Mouse (Mus musculus) brain, adult 2 months (tissue): ENCODE measurements at regions not wholly inside any gene's neighbourhood (a gene's known extent, or its start where the extent isn't known, plus 50 kb on each side); places are given as distances from the start of the nearest gene placed in this dataset.

ENCODE experiments used
- DNase-seq: peaks from one replicate; pipeline ENCODE4 v3.0.0; 2011; ENCODE audit warnings: low read depth, low spot score

GRCm38 (mm10) chr2:128395308-128396007, 195.6 kb upstream of the Spdye4c start:
- DNase-seq, result no peak

- peak; percentile 84 for DNase-seq
Measured at GRCm38 (mm10) chr2:128396008-128396346, 195.0 kb upstream of the Spdye4c start.

- DNase-seq, result no peak
Measured at GRCm38 (mm10) chr2:128401359-128401758, 189.7 kb upstream of the Spdye4c start.

- DNase-seq, result no peak
Measured at GRCm38 (mm10) chr2:128403143-128403935, 187.7 kb upstream of the Spdye4c start.

- DNase-seq, result no peak
Measured at GRCm38 (mm10) chr2:128404405-128404804, 186.6 kb upstream of the Spdye4c start.

- no peak for DNase-seq
Measured at GRCm38 (mm10) chr2:128407076-128407475, 183.9 kb upstream of the Spdye4c start.

- no peak for DNase-seq
Measured at GRCm38 (mm10) chr2:128408718-128409117, 182.3 kb upstream of the Spdye4c start.

- DNase-seq, result peak; percentile 53
Measured at GRCm38 (mm10) chr2:128412352-128412751, 178.7 kb upstream of the Spdye4c start.

- no peak for DNase-seq
Measured at GRCm38 (mm10) chr2:128412974-128413373, 178.0 kb upstream of the Spdye4c start.

- DNase-seq, result no peak
Measured at GRCm38 (mm10) chr2:128414588-128415240, 176.3 kb upstream of the Spdye4c start.

- no peak for DNase-seq
Measured at GRCm38 (mm10) chr2:128416416-128416815, 174.6 kb upstream of the Spdye4c start.

- DNase-seq, result no peak
Measured at GRCm38 (mm10) chr2:128418960-128419359, 172.0 kb upstream of the Spdye4c start.

GRCm38 (mm10) chr2:128420406-128420805, 170.6 kb upstream of the Spdye4c start:
- DNase-seq, result no peak

GRCm38 (mm10) chr2:128422677-128423076, 168.3 kb upstream of the Spdye4c start:
- no peak for DNase-seq

GRCm38 (mm10) chr2:128424236-128424635, 166.8 kb upstream of the Spdye4c start:
- no peak for DNase-seq

- DNase-seq, result no peak
Measured at GRCm38 (mm10) chr2:128427181-128427880, 163.7 kb upstream of the Spdye4c start.

GRCm38 (mm10) chr2:128428154-128428553, 162.9 kb upstream of the Spdye4c start:
- peak; percentile 34 for DNase-seq

- DNase-seq, result peak; percentile 27
Measured at GRCm38 (mm10) chr2:128428651-128429633, 162.1 kb upstream of the Spdye4c start.

GRCm38 (mm10) chr2:128429786-128430185, 161.2 kb upstream of the Spdye4c start:
- DNase-seq, result no peak

GRCm38 (mm10) chr2:128430776-128431291, 160.2 kb upstream of the Spdye4c start:
- no peak for DNase-seq
